Mouse (Mus musculus): ENCODE measurements around the gene Ccdc171.
"Not testable (repeated sequence)": the region's sequence is repeated elsewhere in the genome, so short reads cannot be mapped to it uniquely, and the experiment has no call there.

The Ccdc171 gene

GRCm38 (mm10) chr4:83655396-83655795, 130.1 kb downstream of the Ccdc171 start:
- DNase-seq (ENCODE audit: extremely low read depth, low read depth, low spot score) = no peak

- DNase-seq (ENCODE audit: extremely low read depth, low read depth, low spot score) = no peak
Observed at GRCm38 (mm10) chr4:83656571-83656970, 131.2 kb downstream of the Ccdc171 start.

- no peak for DNase-seq (ENCODE audit: extremely low read depth, low read depth, low spot score)
Observed at GRCm38 (mm10) chr4:83657021-83657420, 131.7 kb downstream of the Ccdc171 start.

GRCm38 (mm10) chr4:83658415-83658814, 133.1 kb downstream of the Ccdc171 start:
- no peak for DNase-seq (ENCODE audit: extremely low read depth, low read depth, low spot score)

GRCm38 (mm10) chr4:83659411-83659810, 134.1 kb downstream of the Ccdc171 start:
- no peak for DNase-seq (ENCODE audit: extremely low read depth, low read depth, low spot score)

- DNase-seq (ENCODE audit: extremely low read depth, low read depth, low spot score) = no peak
Observed at GRCm38 (mm10) chr4:83661519-83662271, 136.3 kb downstream of the Ccdc171 start.

- no peak for DNase-seq (ENCODE audit: extremely low read depth, low read depth, low spot score)
Observed at GRCm38 (mm10) chr4:83662301-83662700, 137.0 kb downstream of the Ccdc171 start.

- no peak for DNase-seq (ENCODE audit: extremely low read depth, low read depth, low spot score)
Observed at GRCm38 (mm10) chr4:83669552-83669951, 144.2 kb downstream of the Ccdc171 start.

GRCm38 (mm10) chr4:83675308-83675707, 150.0 kb downstream of the Ccdc171 start:
- DNase-seq (ENCODE audit: extremely low read depth, low read depth, low spot score) = not testable (repeated sequence)

GRCm38 (mm10) chr4:83676444-83676843, 151.1 kb downstream of the Ccdc171 start:
- DNase-seq (ENCODE audit: extremely low read depth, low read depth, low spot score) = no peak

GRCm38 (mm10) chr4:83681081-83681480, 155.7 kb downstream of the Ccdc171 start:
- DNase-seq (ENCODE audit: extremely low read depth, low read depth, low spot score) = no peak

GRCm38 (mm10) chr4:83682866-83683265, 157.5 kb downstream of the Ccdc171 start:
- no peak for DNase-seq (ENCODE audit: extremely low read depth, low read depth, low spot score)

- no peak for DNase-seq (ENCODE audit: extremely low read depth, low read depth, low spot score)
Observed at GRCm38 (mm10) chr4:83700190-83700589, 174.8 kb downstream of the Ccdc171 start.

- DNase-seq (ENCODE audit: extremely low read depth, low read depth, low spot score) = no peak
Observed at GRCm38 (mm10) chr4:83716996-83717395, 191.7 kb downstream of the Ccdc171 start.

- DNase-seq (ENCODE audit: extremely low read depth, low read depth, low spot score) = no peak
Observed at GRCm38 (mm10) chr4:83719816-83720215, 194.5 kb downstream of the Ccdc171 start.

- no peak for DNase-seq (ENCODE audit: extremely low read depth, low read depth, low spot score)
Observed at GRCm38 (mm10) chr4:83725136-83725535, 199.8 kb downstream of the Ccdc171 start.

- DNase-seq (ENCODE audit: extremely low read depth, low read depth, low spot score) = no peak
Observed at GRCm38 (mm10) chr4:83739137-83739890, 214.0 kb downstream of the Ccdc171 start.

GRCm38 (mm10) chr4:83739891-83740277, 214.5 kb downstream of the Ccdc171 start:
- DNase-seq (ENCODE audit: extremely low read depth, low read depth, low spot score) = no peak

GRCm38 (mm10) chr4:83742806-83743460, 217.6 kb downstream of the Ccdc171 start:
- DNase-seq (ENCODE audit: extremely low read depth, low read depth, low spot score) = no peak

- no peak for DNase-seq (ENCODE audit: extremely low read depth, low read depth, low spot score)
Observed at GRCm38 (mm10) chr4:83775136-83775535, 249.8 kb downstream of the Ccdc171 start.

- DNase-seq (ENCODE audit: extremely low read depth, low read depth, low spot score) = no peak
Observed at GRCm38 (mm10) chr4:83780044-83780443, 254.7 kb downstream of the Ccdc171 start.

- DNase-seq (ENCODE audit: extremely low read depth, low read depth, low spot score) = no peak
Observed at GRCm38 (mm10) chr4:83785115-83785514, 259.8 kb downstream of the Ccdc171 start.
